ENCODE assay signal across 7 mouse cellular contexts in genomic region chrX:75750126-75750725, GRCm38 (mm10).
DNase-seq lines count a peak whose midpoint lies in the region; ATAC-seq lines count a peak whose summit lies in the region.
"Not testable (repeated sequence)": the region's sequence is repeated elsewhere in the genome, so short reads cannot be mapped to it uniquely, and the experiment has no call there.

No protein-coding gene starts in this region.

- DNase-seq in adrenal gland, adult 2 months = peak; percentile 73
- peak; percentile 63 for DNase-seq in cerebellum, adult 11 months
- DNase-seq in gastrocnemius, postnatal 14 days = peak; percentile 37
- DNase-seq in heart, postnatal 4 days = peak; percentile 59
- peak; percentile 73 for DNase-seq in liver, embryonic 13.5 days
- peak; percentile 34 for DNase-seq in ovary, postnatal 14 days (ENCODE audit: low spot score)
- peak; percentile 96 for DNase-seq in spleen, adult 12 weeks (ENCODE audit: low spot score)

- intact Hi-C loops in gastrocnemius, postnatal 14 days (cut with DNase I; ENCODE audit: low total_unique reads) = not testable (repeated sequence)

- H3K9ac ChIP-seq in liver, embryonic 13.5 days = not testable (repeated sequence)

- not testable (repeated sequence) for ATAC-seq in liver, embryonic 13.5 days (ENCODE audit: low read depth)

- not testable (repeated sequence) for H3K27ac ChIP-seq in liver, embryonic 13.5 days

- 61% methylated on average over 4 of the region's 12 CpGs for WGBS in liver, embryonic 13.5 days (ENCODE audit: insufficient replicate concordance)

- not testable (repeated sequence) for H3K4me3 ChIP-seq in liver, embryonic 13.5 days (replicated peaks)

- H3K27me3 ChIP-seq in liver, embryonic 13.5 days = not testable (repeated sequence)

- H3K9me3 ChIP-seq in liver, embryonic 13.5 days (replicated peaks) = not testable (repeated sequence)

- H3K4me2 ChIP-seq in liver, embryonic 13.5 days = not testable (repeated sequence)

- H3K36me3 ChIP-seq in liver, embryonic 13.5 days = not testable (repeated sequence)

- H3K4me1 ChIP-seq in liver, embryonic 13.5 days (replicated peaks) = not testable (repeated sequence)

Comparison
In these comparisons a context has a peak if more than half of its experiments do, and no peak if none do; other contexts are left out.
1. DNase-seq: peak in every context shown above with its lines; median percentile 96 in spleen, adult 12 weeks; 73 in adrenal gland, adult 2 months; 73 in liver, embryonic 13.5 days; 63 in cerebellum, adult 11 months; 59 in heart, postnatal 4 days; 37 in gastrocnemius, postnatal 14 days; 34 in ovary, postnatal 14 days.